Mouse (Mus musculus) heart, postnatal 0 days (tissue): ENCODE measurements at regions not wholly inside any gene's neighbourhood (a gene's known extent, or its start where the extent isn't known, plus 50 kb on each side); places are given as distances from the start of the nearest gene placed in this dataset.

ENCODE experiments used
- ATAC-seq: fragments of 200-750 bp; cut with Nextera tagmentation; 2 replicates; pipeline ENCODE4 v1.8.0; 2017; ENCODE audit warnings: low read depth, moderate number of reproducible peaks, moderate library complexity; ENCODE audit not compliant: insufficient read depth
- DNase-seq: peaks from one replicate; pipeline ENCODE4 v3.0.0-alpha.2; 2016; ENCODE audit warnings: low spot score
- H3K27ac ChIP-seq: fragments of 300-500 bp; sonication (generic); 2 replicates; pipeline ENCODE4 v1.5.1; 2014; ENCODE audit warnings: low read depth, mild to moderate bottlenecking
- H3K27me3 ChIP-seq: fragments of 300-500 bp; sonication (generic); 2 replicates; pipeline ENCODE4 v1.6.1; 2014; ENCODE audit warnings: low read length, mixed read lengths; ENCODE audit not compliant: control insufficient read depth, insufficient read depth
- H3K36me3 ChIP-seq: fragments of 300-500 bp; sonication (generic); replicated peaks from 2 replicates; pipeline ENCODE4 v1.6.1; 2014; ENCODE audit warnings: low read length, mixed read lengths; ENCODE audit not compliant: control insufficient read depth, insufficient read depth
- H3K4me1 ChIP-seq: fragments of 300-500 bp; sonication (generic); 2 replicates; pipeline ENCODE4 v1.6.1; 2014; ENCODE audit warnings: antibody characterized with exemption; ENCODE audit not compliant: control insufficient read depth, insufficient read depth
- H3K4me2 ChIP-seq: fragments of 300-500 bp; sonication (generic); 2 replicates; pipeline ENCODE4 v1.6.1; 2014; ENCODE audit warnings: low read depth, mild to moderate bottlenecking, low read length, moderate library complexity
- H3K4me3 ChIP-seq: fragments of 300-500 bp; sonication (generic); 2 replicates; pipeline ENCODE4 v1.5.1; 2014; ENCODE audit warnings: low read depth, low read length
- H3K9ac ChIP-seq: fragments of 300-500 bp; sonication (generic); replicated peaks from 2 replicates; pipeline ENCODE4 v1.6.1; 2014; ENCODE audit warnings: low read depth, low read length, mixed read lengths
- H3K9me3 ChIP-seq: fragments of 300-500 bp; sonication (generic); replicated peaks from 2 replicates; pipeline ENCODE4 v1.6.1; 2016; ENCODE audit warnings: low read length; ENCODE audit not compliant: control insufficient read depth
- CTCF ChIP-seq: IDR thresholded peaks from 2 replicates; pipeline ENCODE4 v1.5.1; 2016; ENCODE audit warnings: antibody characterized with exemption, control low read depth, low read depth
- EP300 ChIP-seq: IDR thresholded peaks from 2 replicates; pipeline ENCODE4 v1.6.1; 2016; ENCODE audit warnings: antibody characterized with exemption, low read depth
- WGBS: fragments of 180-500 bp; shearing (Covaris S2); extraction: QIAGEN DNeasy Blood & Tissue Kit; methylation state at CpG from one replicate; pipeline ENCODE4 v1.1.7; 2014; 5-methylcytosine and 5-hydroxymethylcytosine counted together

- 70% methylated on average over 4 of the region's 4 CpGs for WGBS
- Histone ChIP-seq H3K4me2 (no peak overlapping the region), H3K27ac (no peak overlapping the region), H3K27me3 (no peaks in the 10 kb centered on the region), H3K36me3 (no peaks in the 10 kb centered on the region), H3K9me3 (no peaks in the 10 kb centered on the region), H3K4me3 (no peak overlapping the region), H3K9ac (no peak overlapping the region), H3K4me1 (0 out of 2 replicates have a peak, but pooled peaks cover 2% of the 10 kb centered on the region)
- no peak for ATAC-seq
- DNase-seq, result no peak
- TF ChIP-seq CTCF, result no peak
- no peak for TF ChIP-seq EP300
Observed at GRCm38 (mm10) chr12:16374331-16374996, 236.3 kb downstream of the Lpin1 start.

- no peak for ATAC-seq
- H3K4me1 ChIP-seq, result no peaks in the 10 kb centered on the region
- no peak overlapping the region for H3K4me2 ChIP-seq
- TF ChIP-seq CTCF (no peak), EP300 (no peak)
- H3K27ac ChIP-seq, result no peak overlapping the region
- no peak overlapping the region for H3K9ac ChIP-seq
- no peaks in the 10 kb centered on the region for H3K9me3 ChIP-seq
- no peak for DNase-seq
- WGBS, result 81% methylated on average over 7 of the region's 7 CpGs
- no peaks in the 10 kb centered on the region for H3K27me3 ChIP-seq
- no peak overlapping the region for H3K4me3 ChIP-seq
- H3K36me3 ChIP-seq, result no peaks in the 10 kb centered on the region
Observed at GRCm38 (mm10) chr12:16370061-16370460, 240.7 kb downstream of the Lpin1 start.

DNA sequence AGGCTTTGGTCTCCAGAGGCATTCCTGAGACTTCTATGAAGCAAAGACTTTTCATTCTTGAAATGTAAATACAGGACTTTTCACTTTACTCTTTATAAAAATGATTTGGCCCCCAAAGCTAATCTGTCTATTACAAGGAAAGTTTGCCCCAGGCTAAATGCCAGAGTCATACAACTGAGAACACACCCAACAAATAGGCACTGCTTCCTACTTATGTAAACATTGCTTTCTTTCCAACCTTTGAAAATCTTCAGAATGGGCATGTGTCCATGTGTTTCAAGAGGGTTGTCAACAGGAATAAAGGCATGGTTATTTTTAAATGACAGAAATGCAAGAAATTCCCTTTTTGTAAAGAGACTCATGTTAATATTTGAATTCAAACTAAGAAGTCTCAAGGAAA lies 248.4 kb downstream of the Lpin1 start:
- DNase-seq (no peak), ATAC-seq (no peak)
- H3K4me1 ChIP-seq, result no peaks in the 10 kb centered on the region
- H3K9me3 ChIP-seq, result peaks cover 7% of the 10 kb centered on the region; the same call in 1 of the 2 replicates
- H3K27ac ChIP-seq, result no peak overlapping the region
- TF ChIP-seq CTCF, result no peak
- TF ChIP-seq EP300, result no peak
- H3K9ac ChIP-seq, result no peak overlapping the region
- no peaks in the 10 kb centered on the region for H3K36me3 ChIP-seq
- no peaks in the 10 kb centered on the region for H3K27me3 ChIP-seq
- H3K4me3 ChIP-seq, result no peak overlapping the region
- H3K4me2 ChIP-seq, result no peak overlapping the region

DNA sequence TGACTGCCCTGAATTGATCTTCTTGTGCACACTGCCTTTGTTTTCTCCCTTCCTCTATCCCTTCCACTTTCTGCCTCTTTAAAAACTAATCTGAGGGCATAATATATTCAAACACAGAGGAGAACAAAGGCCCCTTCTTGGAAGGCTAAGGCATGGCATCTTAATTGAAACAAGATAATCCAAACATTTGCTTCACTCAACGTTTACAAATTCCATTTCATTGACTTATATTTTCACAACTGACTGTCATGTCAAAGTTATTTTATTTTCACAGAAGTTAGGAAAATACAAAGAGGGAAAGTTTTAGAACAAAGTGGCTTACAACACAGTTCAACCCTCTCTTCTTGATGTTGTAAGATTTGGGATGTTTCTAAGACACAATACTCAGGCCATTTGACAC lies 251.9 kb downstream of the Lpin1 start:
- Histone ChIP-seq H3K9me3 (peaks cover 13% of the 10 kb centered on the region; the same call in 1 of the 2 replicates), H3K4me1 (no peaks in the 10 kb centered on the region), H3K9ac (no peak overlapping the region), H3K4me3 (no peak overlapping the region), H3K36me3 (no peaks in the 10 kb centered on the region), H3K4me2 (no peak overlapping the region), H3K27ac (no peak overlapping the region), H3K27me3 (no peaks in the 10 kb centered on the region)
- TF ChIP-seq CTCF (no peak), EP300 (no peak)
- no peak for DNase-seq
- no peak for ATAC-seq
- WGBS, result 34% methylated on average over 1 of the region's 1 CpGs

DNA sequence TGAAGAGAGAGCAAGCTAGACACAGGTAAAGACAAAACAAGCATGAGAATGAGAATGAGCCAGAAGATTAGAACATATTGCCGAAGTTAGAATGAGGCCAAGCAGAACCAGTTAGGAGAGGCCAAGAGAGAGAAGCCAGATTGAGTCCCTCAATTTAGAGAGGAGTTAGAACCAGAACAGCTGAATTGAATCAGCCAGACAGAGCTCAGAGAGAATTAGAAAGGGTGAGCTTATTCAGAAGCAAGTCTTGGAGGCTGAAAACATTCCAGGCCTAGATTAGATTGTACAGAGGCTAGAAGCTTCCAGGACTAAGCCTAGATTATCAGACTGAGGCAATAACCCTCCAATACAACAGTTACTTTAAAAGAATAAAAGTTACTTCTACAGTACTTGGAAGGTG lies 256.1 kb downstream of the Lpin1 start:
- DNase-seq (no peak), ATAC-seq (no peak)
- H3K4me3 ChIP-seq, result no peak overlapping the region
- 63% methylated on average over 1 of the region's 1 CpGs for WGBS
- no peaks in the 10 kb centered on the region for H3K36me3 ChIP-seq
- H3K4me2 ChIP-seq, result no peak overlapping the region
- no peaks in the 10 kb centered on the region for H3K4me1 ChIP-seq
- H3K27ac ChIP-seq, result no peak overlapping the region
- TF ChIP-seq EP300 (no peak), CTCF (no peak)
- no peak overlapping the region for H3K9ac ChIP-seq
- no peaks in the 10 kb centered on the region for H3K27me3 ChIP-seq
- H3K9me3 ChIP-seq, result 0 out of 2 replicates have a peak, but pooled peaks cover 7% of the 10 kb centered on the region

DNA sequence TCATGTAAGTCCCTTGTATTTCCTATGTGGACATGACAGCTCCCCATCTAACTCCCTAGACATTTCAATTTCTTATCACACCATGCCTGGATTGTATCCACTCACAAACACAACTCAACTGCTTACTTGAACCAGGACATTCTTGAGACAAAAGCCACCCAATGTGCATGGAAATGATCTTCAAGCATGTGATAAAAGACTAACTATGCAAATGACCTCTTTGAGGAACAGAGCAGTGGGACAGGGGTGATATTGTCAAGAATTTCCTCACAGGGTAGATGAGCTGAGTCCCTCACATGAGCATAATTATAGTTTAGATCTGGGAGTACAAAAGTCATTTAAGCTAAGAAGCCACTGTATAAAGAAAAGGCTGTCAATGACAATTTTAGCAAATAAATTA lies 259.0 kb downstream of the Lpin1 start:
- Histone ChIP-seq H3K36me3 (no peaks in the 10 kb centered on the region), H3K9ac (no peak overlapping the region), H3K27ac (no peak overlapping the region), H3K27me3 (no peaks in the 10 kb centered on the region), H3K9me3 (0 out of 2 replicates have a peak, but pooled peaks cover 7% of the 10 kb centered on the region), H3K4me2 (no peak overlapping the region), H3K4me1 (no peaks in the 10 kb centered on the region), H3K4me3 (no peak overlapping the region)
- DNase-seq, result no peak
- no peak for ATAC-seq
- TF ChIP-seq CTCF, result no peak
- TF ChIP-seq EP300, result no peak
